Mouse (Mus musculus) liver, embryonic 14.5 days (tissue): ENCODE measurements around the gene 1700014D04Rik. TPM values are rescaled to one million over a fixed set of nuclear protein-coding genes. Genes with fewer than 3 reads are reported as not detected.
A peak's percentile ranks its signal among the peaks of the same experiment; 100 is the strongest.

ENCODE experiments used
- ATAC-seq: fragments of 200-750 bp; cut with Nextera tagmentation; 2 replicates; pipeline ENCODE4 v1.8.0; 2017; ENCODE audit warnings: moderate number of reproducible peaks, mild to moderate bottlenecking, moderate library complexity; ENCODE audit not compliant: insufficient read depth
- DNase-seq, 3 experiments: peaks; one replicate each; pipeline ENCODE4 v3.0.0-alpha.2; 2012 to 2013; ENCODE audit warnings: low read depth in 3 of 3, low spot score in 3 of 3
- H3K27ac ChIP-seq: fragments of 300-500 bp; sonication (generic); 2 replicates; pipeline ENCODE4 v1.5.1; 2014; ENCODE audit warnings: moderate library complexity, mild to moderate bottlenecking, control low read depth, inconsistent platforms
- H3K27me3 ChIP-seq: fragments of 300-500 bp; sonication (generic); 2 replicates; pipeline ENCODE4 v1.6.1; 2014; ENCODE audit warnings: mild to moderate bottlenecking, low read length, moderate library complexity; ENCODE audit not compliant: control insufficient read depth, insufficient read depth
- H3K36me3 ChIP-seq: fragments of 300-500 bp; sonication (generic); replicated peaks from 2 replicates; pipeline ENCODE4 v1.6.1; 2014; ENCODE audit warnings: low read depth; ENCODE audit not compliant: control insufficient read depth, insufficient read depth
- H3K4me1 ChIP-seq, 2 experiments: fragments of 200-500 bp in 1 of 2; fragments of 300-500 bp in 1 of 2; sonication (generic) in 1 of 2; replicated peaks; 2 replicates each; pipeline ENCODE4 v1.6.1; 2012 to 2014; ENCODE audit warnings: antibody characterized with exemption in 1 of 2, inconsistent platforms in 1 of 2, low read length in 1 of 2; ENCODE audit not compliant: control insufficient read depth in 2 of 2, insufficient read depth in 2 of 2
- H3K4me2 ChIP-seq: fragments of 300-500 bp; sonication (generic); 2 replicates; pipeline ENCODE4 v1.6.1; 2014; ENCODE audit warnings: low read depth, mild to moderate bottlenecking, control low read depth, moderate library complexity
- H3K4me3 ChIP-seq, 2 experiments: fragments of 200-500 bp in 1 of 2; fragments of 300-500 bp in 1 of 2; sonication (generic) in 1 of 2; 2 replicates each; pipeline ENCODE4 v1.5.1; 2012 to 2014; ENCODE audit warnings: low read depth in 2 of 2, low read length in 2 of 2, mild to moderate bottlenecking in 2 of 2, control low read depth in 1 of 2, inconsistent platforms in 1 of 2, moderate library complexity in 1 of 2; ENCODE audit not compliant: insufficient read depth in 1 of 2
- H3K9ac ChIP-seq: fragments of 300-500 bp; sonication (generic); replicated peaks from 2 replicates; pipeline ENCODE4 v1.6.1; 2014; ENCODE audit warnings: mild to moderate bottlenecking, control low read depth, moderate library complexity
- H3K9me3 ChIP-seq: fragments of 300-500 bp; sonication (generic); 2 replicates; pipeline ENCODE4 v1.6.1; 2016; ENCODE audit warnings: low read length, mixed read lengths; ENCODE audit not compliant: control insufficient read depth
- CTCF ChIP-seq: IDR thresholded peaks from 2 replicates; pipeline ENCODE4 v1.5.1; 2016; ENCODE audit warnings: antibody characterized with exemption, low read depth, control low read depth
- EP300 ChIP-seq: IDR thresholded peaks from 2 replicates; pipeline ENCODE4 v1.6.1; 2016; ENCODE audit warnings: antibody characterized with exemption, low read depth
- WGBS: fragments of 180-500 bp; shearing (Covaris S2); extraction: QIAGEN DNeasy Blood & Tissue Kit; methylation state at CpG from one replicate; pipeline ENCODE4 v1.1.7; 2014; ENCODE audit not compliant: insufficient replicate concordance; 5-methylcytosine and 5-hydroxymethylcytosine counted together
- polyA plus RNA-seq, 2 experiments: library from polyadenylated mRNA; depleted of rRNA in 1 of 2; stranded (reverse) in 1 of 2; unstranded in 1 of 2; fragments of >200 nt; fragmentation: Nextera tagmentation in 1 of 2; extraction: Ambion mirVana in 1 of 2; gene quantifications; 2 replicates each; pipeline versions ENCODE4 v1.2.1 to v1.2.3; 2012 to 2014

The 1700014D04Rik gene
- polyA plus RNA-seq, 2 experiments, result 0.02 to 0.03 TPM

GRCm38 (mm10) chr13:59769296-59770163, 23.0 kb upstream of the 1700014D04Rik start, which contains the start of gene Isca1:
Gene Isca1, minus strand, starts transcription at chr13:59769810.
- Histone ChIP-seq H3K4me2 (peak within 1 kb of the TSS; percentile 90), H3K27ac (peak within 1 kb of the TSS; percentile 96), H3K9me3 (no peaks in the 10 kb centered on the region), H3K9ac (peak within 1 kb of the TSS; percentile 99), H3K4me1 (peaks cover 41 to 51% of the 10 kb centered on the region in 2 experiments), H3K4me3 (peak within 1 kb of the TSS; percentile 76 to 98), H3K27me3 (no peaks in the 10 kb centered on the region), H3K36me3 (peaks cover 56% of the 10 kb centered on the region)
- DNase-seq, result peak; percentile 94 to 96 (median 96)
- ATAC-seq, result peak; percentile 93
- WGBS, result under 1% methylated on average over 91 of the region's 91 CpGs
- TF ChIP-seq CTCF, result no peak
- no peak for TF ChIP-seq EP300

GRCm38 (mm10) chr13:59768531-59768930, 22.0 kb upstream of the 1700014D04Rik start:
- Histone ChIP-seq H3K4me3 (peak overlapping the region; percentile 67 to 98), H3K27me3 (no peaks in the 10 kb centered on the region), H3K36me3 (peaks cover 54% of the 10 kb centered on the region), H3K9ac (peak overlapping the region; percentile 99), H3K4me2 (peak overlapping the region; percentile 90), H3K4me1 (peaks cover 46 to 59% of the 10 kb centered on the region in 2 experiments), H3K9me3 (no peaks in the 10 kb centered on the region), H3K27ac (peak overlapping the region; percentile 96)
- ATAC-seq, result no peak
- DNase-seq, result no peak
- 18% methylated on average over 13 of the region's 13 CpGs for WGBS
- no peak for TF ChIP-seq EP300
- TF ChIP-seq CTCF, result no peak

GRCm38 (mm10) chr13:59766786-59767515, 20.4 kb upstream of the 1700014D04Rik start:
- H3K9me3 ChIP-seq, result no peaks in the 10 kb centered on the region
- DNase-seq (no peak), ATAC-seq (no peak)
- H3K4me2 ChIP-seq, result peak overlapping the region; percentile 90
- peak overlapping the region; percentile 99 for H3K9ac ChIP-seq
- peak overlapping the region; percentile 67 to 98 for H3K4me3 ChIP-seq
- no peaks in the 10 kb centered on the region for H3K27me3 ChIP-seq
- H3K36me3 ChIP-seq, result peaks cover 53% of the 10 kb centered on the region
- TF ChIP-seq CTCF (no peak), EP300 (no peak)
- peak overlapping the region; percentile 96; the same call in 1 of the 2 replicates for H3K27ac ChIP-seq
- peaks cover 51 to 63% of the 10 kb centered on the region in 2 experiments for H3K4me1 ChIP-seq
- 63% methylated on average over 11 of the region's 11 CpGs for WGBS

DNA sequence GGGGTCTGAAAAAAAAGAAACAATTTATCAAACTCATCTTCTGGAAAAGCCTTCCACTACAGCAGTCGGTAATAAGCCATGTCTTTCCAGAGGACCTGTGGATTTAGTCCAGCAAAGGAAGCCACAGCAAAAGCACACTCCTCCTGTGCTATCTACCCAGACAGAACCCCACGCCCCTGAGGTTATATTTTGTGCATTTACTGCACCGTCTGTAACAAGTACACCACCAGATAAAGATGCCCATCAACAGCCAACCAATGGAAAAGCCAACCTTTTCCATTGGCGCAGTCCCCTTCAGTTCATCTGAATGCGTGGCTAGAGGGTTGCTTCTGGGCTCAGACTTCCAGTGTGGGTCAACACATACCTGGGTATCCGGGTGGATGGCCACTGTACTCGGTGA, 16.2 kb upstream of the 1700014D04Rik start:
- TF ChIP-seq EP300 (peak; percentile 65), CTCF (no peak)
- H3K36me3 ChIP-seq, result peaks cover 84% of the 10 kb centered on the region
- peaks cover 39 to 42% of the 10 kb centered on the region in 2 experiments for H3K4me1 ChIP-seq
- peak overlapping the region; percentile 52 for H3K9ac ChIP-seq
- peak overlapping the region in 1 of 2 experiments; percentile 1; a peak in 3 of 4 replicates for H3K4me3 ChIP-seq
- DNase-seq (peak; percentile 59 to 63 (median 60)), ATAC-seq (peak; percentile 80)
- 39% methylated on average over 7 of the region's 7 CpGs for WGBS
- H3K9me3 ChIP-seq, result no peaks in the 10 kb centered on the region
- H3K27ac ChIP-seq, result peak overlapping the region; percentile 75
- peak overlapping the region; percentile 48 for H3K4me2 ChIP-seq
- H3K27me3 ChIP-seq, result no peaks in the 10 kb centered on the region

DNA sequence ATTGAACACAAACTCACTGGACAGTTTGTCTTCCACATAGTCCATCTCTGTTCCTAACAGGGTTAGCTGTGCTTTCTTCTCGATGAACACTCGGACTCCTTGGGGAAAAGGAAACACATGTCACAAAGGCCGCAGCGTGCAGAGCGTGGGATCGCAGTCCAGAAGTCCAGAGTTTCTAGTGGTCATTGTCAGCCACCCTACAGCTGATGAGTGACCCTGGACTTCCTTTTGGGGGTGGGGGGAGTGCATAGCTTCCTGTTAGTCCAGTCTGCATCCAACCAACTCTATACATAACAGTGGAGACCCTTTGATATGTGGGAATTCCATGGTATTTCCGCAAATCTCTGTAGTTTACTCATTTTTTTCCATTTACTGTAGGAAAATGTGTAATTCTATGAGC, 10.4 kb upstream of the 1700014D04Rik start:
- peak; percentile 38; the same call in 1 of the 2 replicates for ATAC-seq
- H3K9me3 ChIP-seq, result no peaks in the 10 kb centered on the region

More for the DNA sequence above, 10.4 kb upstream of the 1700014D04Rik start:
- TF ChIP-seq CTCF (no peak), EP300 (no peak)
- no peaks in the 10 kb centered on the region for H3K4me1 ChIP-seq
- peaks cover 71% of the 10 kb centered on the region for H3K36me3 ChIP-seq
- H3K27ac ChIP-seq, result no peak overlapping the region
- no peaks in the 10 kb centered on the region for H3K27me3 ChIP-seq
- no peak overlapping the region for H3K4me3 ChIP-seq
- no peak overlapping the region for H3K9ac ChIP-seq
- no peak overlapping the region for H3K4me2 ChIP-seq
- no peak for DNase-seq
- WGBS, result 88% methylated on average over 7 of the region's 7 CpGs
